Mouse (Mus musculus): ENCODE results near the gene Glt28d2.

Gene Glt28d2

DNA sequence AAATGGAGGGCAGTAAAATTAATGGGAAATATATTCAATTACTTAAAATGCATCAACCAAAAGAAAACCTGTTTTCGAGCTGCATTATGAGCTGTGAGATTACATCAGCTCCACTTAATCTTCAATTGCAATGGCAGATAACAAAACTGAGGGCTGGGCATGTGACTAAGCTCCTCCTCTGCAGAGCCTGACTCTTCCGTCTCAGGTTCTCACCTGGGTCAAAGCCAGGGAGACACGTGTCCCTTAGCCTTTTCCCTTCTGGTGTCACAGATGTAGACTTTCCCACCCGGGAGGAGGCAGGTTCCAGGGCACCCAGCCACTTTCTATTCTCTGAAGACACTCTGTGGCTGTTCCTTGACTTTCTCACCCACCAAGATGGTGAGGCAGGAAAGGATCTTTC is 58.3 kb downstream of the Glt28d2 start:
- DNase-seq (ENCODE audit: low read depth in 2 of 2, low spot score in 2 of 2), result no peak

DNA sequence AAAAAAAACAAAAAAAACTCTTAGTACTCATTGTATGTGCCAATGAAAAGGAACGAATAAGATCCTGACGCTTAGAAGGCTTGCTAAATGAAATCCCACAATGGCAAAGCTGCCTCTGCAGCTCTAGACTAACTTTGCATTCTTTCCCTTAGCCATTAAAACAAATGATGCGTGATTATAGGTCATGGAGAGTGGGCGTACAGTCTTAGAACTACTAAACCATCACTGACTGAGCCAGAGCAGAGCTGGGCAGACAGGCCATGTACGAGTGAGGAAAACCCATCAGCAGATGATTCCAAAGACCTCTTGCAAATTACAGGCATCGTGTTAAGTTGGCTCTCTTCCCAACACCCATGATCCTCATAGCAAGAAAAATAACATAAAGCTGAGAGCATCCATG is 59.5 kb downstream of the Glt28d2 start:
- DNase-seq (ENCODE audit: low read depth in 2 of 2, low spot score in 2 of 2), result no peak

DNA sequence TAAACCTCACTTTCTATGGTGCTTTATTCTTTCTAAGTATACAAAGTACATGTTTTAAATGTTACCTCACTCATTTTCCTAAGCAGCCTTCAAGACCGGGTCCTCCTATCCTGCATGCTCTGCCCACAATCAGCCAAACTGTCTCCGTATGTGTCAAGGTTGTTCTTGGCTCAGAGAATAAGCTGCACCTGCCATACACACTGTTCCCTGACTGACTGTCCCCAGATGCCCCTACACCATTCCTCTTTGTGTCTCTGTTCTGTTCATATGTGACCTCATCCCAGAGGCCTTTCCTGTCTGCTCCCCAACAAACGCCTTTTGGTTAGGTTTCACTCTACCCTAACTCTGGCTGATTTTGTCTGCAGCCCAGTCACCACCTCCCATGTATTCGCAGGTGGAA is 60.0 kb downstream of the Glt28d2 start:
- DNase-seq (ENCODE audit: low read depth in 2 of 2, low spot score in 2 of 2), result no peak

DNA sequence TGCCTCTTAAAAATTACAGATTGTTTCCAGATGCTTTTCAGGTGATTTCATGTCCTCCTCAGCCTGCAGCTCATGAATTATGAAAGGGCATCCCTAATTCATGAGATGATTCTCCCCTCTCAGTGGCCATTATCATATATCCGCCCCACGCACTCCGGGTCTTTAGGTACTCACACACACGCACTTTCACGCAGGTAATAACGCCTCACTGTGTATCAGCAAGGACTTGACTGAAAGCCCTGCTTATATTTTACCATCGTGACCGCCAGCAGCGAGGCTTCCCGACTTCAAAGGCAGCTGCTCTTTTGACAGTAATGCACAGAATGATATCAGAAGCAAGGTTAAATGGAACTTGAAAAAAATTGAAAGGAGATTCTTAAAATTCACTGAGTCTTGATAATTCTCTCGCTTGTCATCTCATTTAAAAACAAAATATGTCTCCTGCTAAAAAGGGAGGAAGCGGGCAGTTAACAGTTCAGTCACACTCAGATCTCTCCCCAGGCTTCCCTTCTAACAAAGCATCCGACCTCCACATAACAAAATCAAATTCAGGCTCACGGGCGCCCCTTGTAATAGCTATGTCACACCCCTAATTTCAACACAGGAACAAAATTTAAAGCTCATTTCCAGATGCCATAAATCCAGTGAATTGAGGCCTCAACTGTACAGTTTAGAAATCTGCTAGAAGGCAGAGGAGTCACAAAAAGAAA is 66.3 kb downstream of the Glt28d2 start:
- DNase-seq (ENCODE audit: low read depth in 2 of 2, low spot score in 2 of 2), result no peak
